Mouse (Mus musculus) monocyte, adult 2 months (primary cell): Measurements from ENCODE around the gene Ntm.

ENCODE experiments used
- DNase-seq, 2 experiments: peaks; one replicate each; pipeline ENCODE4 v3.0.0; 2022; ENCODE audit warnings: low spot score in 2 of 2, low read depth in 1 of 2

Gene Ntm

GRCm38 (mm10) chr9:29887924-29888323 lies 75.0 kb downstream of the Ntm start:
- no peak for DNase-seq

GRCm38 (mm10) chr9:29884062-29884461 lies 78.9 kb downstream of the Ntm start:
- no peak for DNase-seq

- DNase-seq, result no peak
Measured at GRCm38 (mm10) chr9:29881614-29882013, 81.3 kb downstream of the Ntm start.

- no peak for DNase-seq
Measured at GRCm38 (mm10) chr9:29877583-29877982, 85.4 kb downstream of the Ntm start.

GRCm38 (mm10) chr9:29867746-29868145 lies 95.2 kb downstream of the Ntm start:
- no peak for DNase-seq

GRCm38 (mm10) chr9:29866824-29867223 lies 96.1 kb downstream of the Ntm start:
- no peak for DNase-seq

GRCm38 (mm10) chr9:29866101-29866500 lies 96.8 kb downstream of the Ntm start:
- no peak for DNase-seq

- no peak for DNase-seq
Measured at GRCm38 (mm10) chr9:29865502-29865901, 97.4 kb downstream of the Ntm start.

- DNase-seq, result no peak
Measured at GRCm38 (mm10) chr9:29864886-29865285, 98.1 kb downstream of the Ntm start.

- DNase-seq, result no peak
Measured at GRCm38 (mm10) chr9:29862408-29862807, 100.5 kb downstream of the Ntm start.

GRCm38 (mm10) chr9:29859256-29860048 lies 103.5 kb downstream of the Ntm start:
- no peak for DNase-seq

- no peak for DNase-seq
Measured at GRCm38 (mm10) chr9:29848735-29849455, 114.0 kb downstream of the Ntm start.

GRCm38 (mm10) chr9:29837344-29837743 lies 125.6 kb downstream of the Ntm start:
- no peak for DNase-seq

GRCm38 (mm10) chr9:29834911-29835310 lies 128.0 kb downstream of the Ntm start:
- DNase-seq, result no peak

- no peak for DNase-seq
Measured at GRCm38 (mm10) chr9:29833781-29834180, 129.2 kb downstream of the Ntm start.

- DNase-seq, result no peak
Measured at GRCm38 (mm10) chr9:29827240-29827660, 135.7 kb downstream of the Ntm start.

- DNase-seq, result no peak
Measured at GRCm38 (mm10) chr9:29825236-29825635, 137.7 kb downstream of the Ntm start.

GRCm38 (mm10) chr9:29823716-29824115 lies 139.2 kb downstream of the Ntm start:
- DNase-seq, result no peak

GRCm38 (mm10) chr9:29812685-29813084 lies 150.3 kb downstream of the Ntm start:
- no peak for DNase-seq

GRCm38 (mm10) chr9:29806790-29807189 lies 156.2 kb downstream of the Ntm start:
- DNase-seq, result no peak

GRCm38 (mm10) chr9:29804483-29804882 lies 158.5 kb downstream of the Ntm start:
- no peak for DNase-seq

- no peak for DNase-seq
Measured at GRCm38 (mm10) chr9:29803738-29804285, 159.1 kb downstream of the Ntm start.
